ENCODE assay signal across 8 mouse cellular contexts in genomic region chr11:120826016-120826953, GRCm38 (mm10). TPM values are rescaled to one million over a fixed set of nuclear protein-coding genes. Genes with fewer than 3 reads are reported as not detected.
DNase-seq lines count a peak whose midpoint lies in the region; ATAC-seq lines count a peak whose summit lies in the region.

No protein-coding gene starts in this region.

- no peak overlapping the region for H3K4me3 ChIP-seq in kidney, embryonic 16.5 days (ENCODE audit: low read length)
- no peak overlapping the region for H3K4me3 ChIP-seq in embryonic facial prominence, embryonic 14.5 days (ENCODE audit: low read depth, low read length)
- peak overlapping the region; percentile 92 for H3K4me3 ChIP-seq in hindbrain, embryonic 10.5 days
- peak overlapping the region; percentile 97 for H3K4me3 ChIP-seq in midbrain, embryonic 10.5 days

- H3K4me2 ChIP-seq in kidney, embryonic 16.5 days (replicated peaks; ENCODE audit: low read depth, low read length): no peak overlapping the region
- H3K4me2 ChIP-seq in embryonic facial prominence, embryonic 14.5 days (ENCODE audit: low read depth, low read length): no peak overlapping the region

- H3K36me3 ChIP-seq in kidney, embryonic 16.5 days (ENCODE audit: insufficient read depth, low read length): peaks cover 10% of the 10 kb centered on the region; the same call in 1 of the 2 replicates
- peaks cover 21% of the 10 kb centered on the region for H3K36me3 ChIP-seq in embryonic facial prominence, embryonic 14.5 days (ENCODE audit: control insufficient read depth, insufficient read depth, low read length)
- H3K36me3 ChIP-seq in hindbrain, embryonic 10.5 days: peaks cover 25% of the 10 kb centered on the region
- peaks cover 15% of the 10 kb centered on the region for H3K36me3 ChIP-seq in midbrain, embryonic 10.5 days

- no peaks in the 10 kb centered on the region for H3K27me3 ChIP-seq in kidney, embryonic 16.5 days (ENCODE audit: insufficient read depth, low read length)
- no peaks in the 10 kb centered on the region for H3K27me3 ChIP-seq in embryonic facial prominence, embryonic 14.5 days (replicated peaks; ENCODE audit: control insufficient read depth, insufficient read depth, low read length)
- H3K27me3 ChIP-seq in hindbrain, embryonic 10.5 days (ENCODE audit: insufficient read depth, poor library complexity, severe bottlenecking): no peaks in the 10 kb centered on the region
- peaks cover 5% of the 10 kb centered on the region; the same call in 1 of the 2 replicates for H3K27me3 ChIP-seq in midbrain, embryonic 10.5 days (ENCODE audit: low read depth, poor library complexity, severe bottlenecking)

- no peak for DNase-seq in kidney, adult 11 months
- DNase-seq in embryonic facial prominence, embryonic 14.5 days (ENCODE audit: low spot score): no peak
- no peak for DNase-seq in hindbrain, embryonic 10.5 days (ENCODE audit: low spot score)
- no peak for DNase-seq in midbrain, embryonic 10.5 days (ENCODE audit: low spot score)
- DNase-seq in left cerebral cortex, adult 11 months (ENCODE audit: low spot score): no peak
- DNase-seq in embryo, embryonic 9.5 days (ENCODE audit: extremely low spot score): no peak
- no peak for DNase-seq in left cerebral cortex, adult 18-20 months (ENCODE audit: low spot score in 2 of 2)

- H3K9me3 ChIP-seq in kidney, embryonic 16.5 days (ENCODE audit: low read length): no peaks in the 10 kb centered on the region
- H3K9me3 ChIP-seq in embryonic facial prominence, embryonic 14.5 days (ENCODE audit: control insufficient read depth, low read length): no peaks in the 10 kb centered on the region
- no peaks in the 10 kb centered on the region for H3K9me3 ChIP-seq in hindbrain, embryonic 10.5 days
- H3K9me3 ChIP-seq in midbrain, embryonic 10.5 days (replicated peaks): no peaks in the 10 kb centered on the region

- 86% methylated on average over 8 of the region's 8 CpGs for WGBS in kidney, embryonic 16.5 days
- 80% methylated on average over 8 of the region's 8 CpGs for WGBS in embryonic facial prominence, embryonic 14.5 days
- 78% methylated on average over 8 of the region's 8 CpGs for WGBS in hindbrain, embryonic 10.5 days
- WGBS in midbrain, embryonic 10.5 days: 85% methylated on average over 8 of the region's 8 CpGs

- no peak for ATAC-seq in kidney, embryonic 16.5 days (ENCODE audit: low FRiP score, low TSS enrichment)
- no peak for ATAC-seq in embryonic facial prominence, embryonic 14.5 days (ENCODE audit: low read depth)

- H3K4me1 ChIP-seq in kidney, embryonic 16.5 days (ENCODE audit: insufficient read depth, low read length): peaks cover 28% of the 10 kb centered on the region
- peaks cover 25% of the 10 kb centered on the region for H3K4me1 ChIP-seq in embryonic facial prominence, embryonic 14.5 days (ENCODE audit: control insufficient read depth, insufficient read depth, low read length)
- H3K4me1 ChIP-seq in hindbrain, embryonic 10.5 days (replicated peaks): peaks cover 85% of the 10 kb centered on the region
- H3K4me1 ChIP-seq in midbrain, embryonic 10.5 days: peaks cover 68% of the 10 kb centered on the region

- 0 out of 2 replicates have a peak overlapping the region, but pooled peaks have one; percentile 17 for H3K9ac ChIP-seq in kidney, embryonic 16.5 days (replicated peaks; ENCODE audit: low read length)
- no peak overlapping the region for H3K9ac ChIP-seq in embryonic facial prominence, embryonic 14.5 days (ENCODE audit: low read depth, low read length)

- peak overlapping the region; percentile 98 for H3K27ac ChIP-seq in kidney, embryonic 16.5 days (ENCODE audit: low read length)
- peak overlapping the region; percentile 98; the same call in 1 of the 2 replicates for H3K27ac ChIP-seq in embryonic facial prominence, embryonic 14.5 days (replicated peaks; ENCODE audit: low read depth, low read length)
- H3K27ac ChIP-seq in hindbrain, embryonic 10.5 days: peak overlapping the region; percentile 100
- peak overlapping the region; percentile 100 for H3K27ac ChIP-seq in midbrain, embryonic 10.5 days (replicated peaks)

RNA-seq across cellular contexts. Expression of gene Fasn, which starts 1.9 kb away (rescaled TPM):
- polyA plus RNA-seq in kidney, embryonic 16.5 days (2015; fragmentation: Nextera tagmentation; extraction: Ambion mirVana): 50.0 and 50.4 TPM in 2 replicates
- polyA plus RNA-seq in embryonic facial prominence, embryonic 14.5 days (2014; fragmentation: Nextera tagmentation; extraction: Ambion mirVana): 67.2 and 77.4 TPM in 2 replicates
- polyA plus RNA-seq in hindbrain, embryonic 10.5 days (2016; fragmentation: Nextera tagmentation; extraction: Ambion mirVana): 131 TPM in 2 replicates
- 118 and 131 TPM in 2 replicates for polyA plus RNA-seq in midbrain, embryonic 10.5 days (2016; fragmentation: Nextera tagmentation; extraction: Ambion mirVana)
- 100 to 1,000 TPM; 159 to 179 TPM for total RNA-seq in left cerebral cortex, adult 18-20 months (2021)

RNA-seq across cellular contexts. Expression of gene Dus1l, which starts 30.1 kb away (rescaled TPM):
- polyA plus RNA-seq in kidney, embryonic 16.5 days (2015; fragmentation: Nextera tagmentation; extraction: Ambion mirVana): 89.9 and 91.0 TPM in 2 replicates
- 51.0 and 63.8 TPM in 2 replicates for polyA plus RNA-seq in embryonic facial prominence, embryonic 14.5 days (2014; fragmentation: Nextera tagmentation; extraction: Ambion mirVana)
- polyA plus RNA-seq in hindbrain, embryonic 10.5 days (2016; fragmentation: Nextera tagmentation; extraction: Ambion mirVana): 95.4 and 97.1 TPM in 2 replicates
- polyA plus RNA-seq in midbrain, embryonic 10.5 days (2016; fragmentation: Nextera tagmentation; extraction: Ambion mirVana): 94.4 and 99.2 TPM in 2 replicates
- 10 to 100 TPM; 40.2 to 44.9 TPM for total RNA-seq in left cerebral cortex, adult 18-20 months (2021)

RNA-seq across cellular contexts. Expression of gene Gps1, which starts 42.2 kb away (rescaled TPM):
- polyA plus RNA-seq in kidney, embryonic 16.5 days (2015; fragmentation: Nextera tagmentation; extraction: Ambion mirVana): 230 and 239 TPM in 2 replicates
- polyA plus RNA-seq in embryonic facial prominence, embryonic 14.5 days (2014; fragmentation: Nextera tagmentation; extraction: Ambion mirVana): 207 and 219 TPM in 2 replicates
- 276 and 285 TPM in 2 replicates for polyA plus RNA-seq in hindbrain, embryonic 10.5 days (2016; fragmentation: Nextera tagmentation; extraction: Ambion mirVana)
- polyA plus RNA-seq in midbrain, embryonic 10.5 days (2016; fragmentation: Nextera tagmentation; extraction: Ambion mirVana): 287 TPM in 2 replicates
- total RNA-seq in left cerebral cortex, adult 18-20 months (2021): 100 to 1,000 TPM; 148 to 152 TPM

RNA-seq across cellular contexts. Expression of gene Rfng, which starts 42.3 kb away (rescaled TPM):
- 44.0 and 46.9 TPM in 2 replicates for polyA plus RNA-seq in kidney, embryonic 16.5 days (2015; fragmentation: Nextera tagmentation; extraction: Ambion mirVana)
- polyA plus RNA-seq in embryonic facial prominence, embryonic 14.5 days (2014; fragmentation: Nextera tagmentation; extraction: Ambion mirVana): 32.5 and 36.9 TPM in 2 replicates
- 46.4 and 63.7 TPM in 2 replicates for polyA plus RNA-seq in hindbrain, embryonic 10.5 days (2016; fragmentation: Nextera tagmentation; extraction: Ambion mirVana)
- polyA plus RNA-seq in midbrain, embryonic 10.5 days (2016; fragmentation: Nextera tagmentation; extraction: Ambion mirVana): 43.4 and 55.9 TPM in 2 replicates
- total RNA-seq in left cerebral cortex, adult 18-20 months (2021): 10 to 100 TPM; 53.1 to 56.6 TPM

Comparison
In these comparisons a context has a peak if more than half of its experiments do, and no peak if none do; other contexts are left out.
1. H3K4me3 ChIP-seq: peak in hindbrain, embryonic 10.5 days (single experiment) and midbrain, embryonic 10.5 days (single experiment); none in kidney, embryonic 16.5 days (single experiment) and embryonic facial prominence, embryonic 14.5 days (single experiment).
2. Peak in every context shown above with its lines, with median percentiles within 50 percentile points of each other: H3K27ac ChIP-seq.